Mouse (Mus musculus) midbrain, postnatal 0 days (tissue): ENCODE results near the gene Hectd1. TPM values are rescaled to one million over a fixed set of nuclear protein-coding genes. Genes with fewer than 3 reads are reported as not detected.

Experiments
- ATAC-seq: fragments of 200-750 bp; cut with Nextera tagmentation; 2 replicates; pipeline ENCODE4 v1.8.0; 2017; ENCODE audit warnings: moderate number of reproducible peaks, mild to moderate bottlenecking, moderate TSS enrichment, moderate library complexity; ENCODE audit not compliant: low FRiP score
- DNase-seq: peaks from one replicate; pipeline ENCODE4 v3.0.0-alpha.2; 2015; ENCODE audit warnings: low spot score
- H3K27ac ChIP-seq: fragments of 300-500 bp; sonication (generic); 2 replicates; pipeline ENCODE4 v1.5.1; 2014; ENCODE audit warnings: low read depth, mild to moderate bottlenecking, low read length, mixed read lengths
- H3K27me3 ChIP-seq: fragments of 300-500 bp; sonication (generic); 2 replicates; pipeline ENCODE4 v1.6.1; 2014; ENCODE audit warnings: low read length, control low read depth, mixed read lengths; ENCODE audit not compliant: insufficient read depth
- H3K36me3 ChIP-seq: fragments of 300-500 bp; sonication (generic); 2 replicates; pipeline ENCODE4 v1.6.1; 2014; ENCODE audit warnings: low read length, control low read depth, mixed read lengths; ENCODE audit not compliant: insufficient read depth
- H3K4me1 ChIP-seq: fragments of 300-500 bp; sonication (generic); 2 replicates; pipeline ENCODE4 v1.6.1; 2014; ENCODE audit warnings: mild to moderate bottlenecking, control low read depth, antibody characterized with exemption, low read length, mixed read lengths; ENCODE audit not compliant: insufficient read depth
- H3K4me2 ChIP-seq: fragments of 300-500 bp; sonication (generic); 2 replicates; pipeline ENCODE4 v1.6.1; 2014; ENCODE audit warnings: low read depth, mild to moderate bottlenecking, low read length, mixed read lengths; ENCODE audit not compliant: poor library complexity, severe bottlenecking
- H3K4me3 ChIP-seq: fragments of 300-500 bp; sonication (generic); 2 replicates; pipeline ENCODE4 v1.5.1; 2014; ENCODE audit warnings: low read depth, mild to moderate bottlenecking, low read length, moderate library complexity
- H3K9ac ChIP-seq: fragments of 300-500 bp; sonication (generic); replicated peaks from 2 replicates; pipeline ENCODE4 v1.6.1; 2014; ENCODE audit warnings: mild to moderate bottlenecking, low read length, moderate library complexity, mixed read lengths; ENCODE audit not compliant: poor library complexity, severe bottlenecking
- H3K9me3 ChIP-seq: fragments of 300-500 bp; sonication (generic); 2 replicates; pipeline ENCODE4 v1.6.1; 2016; ENCODE audit warnings: low read length, control low read depth
- CTCF ChIP-seq: IDR thresholded peaks from 2 replicates; pipeline ENCODE4 v1.5.1; 2016; ENCODE audit warnings: antibody characterized with exemption, mild to moderate bottlenecking
- WGBS: fragments of 180-500 bp; shearing (Covaris S2); extraction: QIAGEN DNeasy Blood & Tissue Kit; methylation state at CpG from one replicate; pipeline ENCODE4 v1.1.7; 2014; 5-methylcytosine and 5-hydroxymethylcytosine counted together
- polyA plus RNA-seq: library from polyadenylated mRNA; unstranded; fragments of >200 nt; fragmentation: Nextera tagmentation; extraction: Ambion mirVana; gene quantifications from 2 replicates; pipeline ENCODE4 v1.2.1, GENCODE M21; 2015
- total RNA-seq: library from RNA; depleted of rRNA; stranded (reverse); fragments of >200 nt; gene quantifications from 2 replicates; pipeline ENCODE4 v1.2.3, GENCODE M21; 2014

The Hectd1 gene
- total and polyA plus RNA-seq, 2 experiments from 2014 or later: 29.5 to 75.7 TPM

DNA sequence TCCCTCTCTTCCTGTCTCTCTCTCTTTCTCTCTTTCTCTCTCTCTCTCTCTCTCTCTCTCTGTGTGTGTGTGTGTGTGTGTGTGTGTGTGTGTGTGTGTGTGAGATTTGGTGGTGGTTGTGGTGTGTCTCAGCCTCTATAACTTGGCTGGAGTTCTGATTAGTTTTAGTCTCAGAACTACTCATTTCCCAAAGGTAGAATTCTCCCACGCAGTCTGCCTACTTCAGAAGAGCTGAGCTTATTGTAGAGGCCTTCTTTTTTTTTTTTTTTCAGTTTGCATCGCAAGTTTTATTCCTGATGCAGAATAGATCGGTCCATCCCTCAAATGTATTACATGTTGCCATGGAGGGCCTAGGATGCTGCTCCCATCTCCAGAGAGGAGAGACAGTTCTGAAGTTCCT is 119.6 kb downstream of the Hectd1 start:
- no peak for TF ChIP-seq CTCF
- 61% methylated on average over 3 of the region's 3 CpGs for WGBS
- Histone ChIP-seq H3K27ac (no peak overlapping the region), H3K36me3 (no peaks in the 10 kb centered on the region), H3K9ac (no peak overlapping the region), H3K4me3 (no peak overlapping the region), H3K4me1 (no peaks in the 10 kb centered on the region), H3K9me3 (no peaks in the 10 kb centered on the region), H3K27me3 (no peaks in the 10 kb centered on the region), H3K4me2 (no peak overlapping the region)
- DNase-seq (no peak), ATAC-seq (no peak)

DNA sequence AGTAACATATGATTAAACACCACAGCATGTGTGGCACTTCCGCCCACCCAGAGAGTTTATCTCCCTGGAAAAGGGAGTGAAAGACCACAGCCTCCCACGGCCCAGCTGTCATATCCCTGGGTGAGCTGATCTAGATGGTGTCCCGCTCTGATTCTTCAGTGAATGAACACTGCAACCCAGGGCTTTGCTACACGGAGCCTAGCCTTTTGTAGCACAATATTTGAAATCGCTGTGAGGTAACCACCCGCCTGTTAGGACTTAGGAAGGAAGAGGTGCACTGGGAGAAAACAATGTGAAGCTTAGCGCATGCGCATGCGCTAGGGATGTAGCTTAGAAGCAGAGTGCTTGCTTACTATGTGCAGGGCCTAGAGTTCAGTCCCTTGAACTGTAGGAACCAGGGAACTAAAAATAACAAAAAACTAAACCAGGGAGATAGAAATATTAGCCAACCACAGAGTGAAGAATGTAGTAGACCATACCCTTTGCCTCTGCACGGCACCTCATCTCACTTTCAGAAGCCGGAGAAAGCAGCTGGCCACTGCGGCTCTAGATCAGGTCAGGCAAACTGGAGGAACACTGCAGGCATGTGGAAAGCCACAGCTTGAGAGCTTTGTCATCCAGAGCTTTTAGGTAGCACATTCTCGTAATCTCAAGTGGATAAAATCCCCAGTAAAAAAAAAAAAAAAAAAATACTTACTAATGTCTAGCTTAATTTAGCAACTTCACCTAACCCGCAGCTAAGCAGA is 120.2 kb downstream of the Hectd1 start:
- no peak overlapping the region for H3K27ac ChIP-seq
- no peak overlapping the region for H3K4me3 ChIP-seq
- no peak for TF ChIP-seq CTCF
- H3K4me2 ChIP-seq: no peak overlapping the region
- no peak overlapping the region for H3K9ac ChIP-seq
- H3K9me3 ChIP-seq: no peaks in the 10 kb centered on the region
- no peak for ATAC-seq
- no peak for DNase-seq
- H3K36me3 ChIP-seq: no peaks in the 10 kb centered on the region
- H3K27me3 ChIP-seq: no peaks in the 10 kb centered on the region
- 61% methylated on average over 14 of the region's 14 CpGs for WGBS
- H3K4me1 ChIP-seq: no peaks in the 10 kb centered on the region

DNA sequence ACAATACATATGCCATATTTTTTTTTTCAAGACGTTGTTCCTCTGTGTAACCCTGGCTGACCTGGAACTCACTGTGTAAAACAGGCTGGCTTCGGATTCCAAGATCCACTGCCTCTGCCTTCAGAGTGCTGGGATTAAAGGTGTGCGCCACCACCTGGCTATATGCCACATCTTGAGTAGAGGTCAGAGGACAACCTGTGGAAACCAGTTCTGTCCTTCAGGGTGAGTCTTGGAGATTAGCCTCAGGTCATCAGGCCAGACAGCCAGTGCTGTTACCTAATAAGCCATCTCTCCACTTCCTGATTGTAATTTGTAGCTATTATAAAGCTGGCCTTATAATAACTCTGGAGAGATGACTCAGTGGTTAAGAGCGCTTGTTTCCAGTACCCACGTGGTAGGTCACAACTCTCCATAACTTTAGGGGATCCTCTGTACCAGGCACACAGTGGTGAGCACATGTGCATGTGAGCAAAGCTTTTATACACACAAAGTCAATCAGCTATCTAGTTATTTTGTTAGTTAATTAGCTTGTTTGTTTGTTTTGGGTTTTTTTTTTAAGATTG is 122.6 kb downstream of the Hectd1 start:
- no peaks in the 10 kb centered on the region for H3K4me1 ChIP-seq
- H3K36me3 ChIP-seq: no peaks in the 10 kb centered on the region
- ATAC-seq: no peak
- no peak overlapping the region for H3K4me3 ChIP-seq
- no peak overlapping the region for H3K9ac ChIP-seq
- H3K4me2 ChIP-seq: no peak overlapping the region
- H3K27me3 ChIP-seq: no peaks in the 10 kb centered on the region
- no peak for DNase-seq
- no peak for TF ChIP-seq CTCF
- H3K27ac ChIP-seq: no peak overlapping the region
- no peaks in the 10 kb centered on the region for H3K9me3 ChIP-seq
- whole genome bisulfite sequencing: 92% methylated on average over 5 of the region's 5 CpGs

DNA sequence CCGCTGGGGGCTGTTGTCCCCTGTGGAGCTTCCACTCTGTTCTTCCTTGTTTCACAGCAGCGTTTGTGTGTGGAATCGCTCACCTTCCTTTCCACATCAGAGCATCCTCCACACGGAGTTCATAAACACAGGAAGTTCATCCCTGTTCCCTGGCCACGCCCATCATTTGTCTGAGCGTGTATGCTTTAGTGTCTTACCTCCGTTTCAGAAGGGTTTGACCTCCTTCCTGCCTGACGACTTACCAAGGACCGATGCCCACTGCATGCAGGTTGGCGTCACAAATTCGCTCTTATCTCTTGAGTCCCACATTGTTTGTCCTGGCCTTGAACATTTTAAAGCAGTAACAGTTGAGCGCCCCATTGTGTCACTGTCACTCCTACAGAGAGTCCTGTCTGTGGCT is 123.6 kb downstream of the Hectd1 start:
- Histone ChIP-seq H3K9ac (no peak overlapping the region), H3K27ac (no peak overlapping the region), H3K4me2 (no peak overlapping the region), H3K4me3 (no peak overlapping the region), H3K27me3 (no peaks in the 10 kb centered on the region), H3K36me3 (no peaks in the 10 kb centered on the region), H3K4me1 (no peaks in the 10 kb centered on the region), H3K9me3 (no peaks in the 10 kb centered on the region)
- ATAC-seq (no peak), DNase-seq (no peak)
- 82% methylated on average over 12 of the region's 12 CpGs for WGBS
- no peak for TF ChIP-seq CTCF

DNA sequence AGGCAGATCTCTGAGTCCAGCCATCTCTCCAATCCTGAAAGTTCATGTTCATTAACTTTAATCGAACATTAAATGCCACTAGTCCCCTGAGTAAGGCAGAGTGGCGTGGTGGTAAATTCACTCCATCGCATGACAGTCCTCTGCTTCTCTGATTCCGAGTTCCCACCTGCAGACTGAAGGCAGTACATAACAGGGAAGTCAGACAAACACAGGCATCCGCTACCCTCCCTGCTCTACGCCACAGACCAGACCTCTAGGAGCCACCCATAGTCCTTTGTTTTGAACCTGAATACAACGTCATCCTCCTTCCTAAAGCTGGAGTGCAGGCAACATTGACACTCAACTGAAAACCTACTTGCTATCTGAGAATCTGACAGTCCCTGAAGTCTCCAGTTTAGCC is 124.8 kb downstream of the Hectd1 start:
- Histone ChIP-seq H3K4me2 (no peak overlapping the region), H3K27ac (no peak overlapping the region), H3K4me1 (no peaks in the 10 kb centered on the region), H3K27me3 (no peaks in the 10 kb centered on the region), H3K9me3 (no peaks in the 10 kb centered on the region), H3K9ac (no peak overlapping the region), H3K4me3 (no peak overlapping the region), H3K36me3 (no peaks in the 10 kb centered on the region)
- DNase-seq (no peak), ATAC-seq (no peak)
- WGBS: 76% methylated on average over 7 of the region's 7 CpGs
- TF ChIP-seq CTCF: no peak

DNA sequence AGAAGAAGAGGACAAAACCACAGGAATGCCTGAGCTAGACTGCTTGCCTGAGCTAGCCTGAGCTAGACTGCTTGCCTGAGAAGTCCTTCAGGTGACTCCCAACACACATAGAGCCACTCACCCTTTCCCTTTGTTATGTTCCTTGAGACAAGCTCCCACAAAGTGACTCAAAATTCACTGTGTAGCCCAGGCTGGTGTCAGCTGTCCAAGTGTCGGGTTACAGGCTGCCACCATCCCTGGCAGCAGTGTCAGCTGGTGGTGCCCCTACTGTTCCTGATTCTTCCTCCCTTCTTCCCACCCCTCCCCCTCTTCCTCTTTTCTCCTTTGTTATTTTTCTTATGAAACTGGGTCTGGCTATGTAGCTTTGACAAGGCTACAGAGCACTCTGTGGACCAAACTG is 125.5 kb downstream of the Hectd1 start:
- no peak overlapping the region for H3K9ac ChIP-seq
- H3K27me3 ChIP-seq: no peaks in the 10 kb centered on the region
- no peak overlapping the region for H3K4me2 ChIP-seq
- no peak for TF ChIP-seq CTCF
- no peaks in the 10 kb centered on the region for H3K4me1 ChIP-seq
- 35% methylated on average over 1 of the region's 1 CpGs for WGBS
- no peaks in the 10 kb centered on the region for H3K36me3 ChIP-seq
- ATAC-seq (no peak), DNase-seq (no peak)
- no peaks in the 10 kb centered on the region for H3K9me3 ChIP-seq
- H3K27ac ChIP-seq: no peak overlapping the region
- no peak overlapping the region for H3K4me3 ChIP-seq
